16 mouse cellular contexts compared by ENCODE assay signal in the genomic region with DNA sequence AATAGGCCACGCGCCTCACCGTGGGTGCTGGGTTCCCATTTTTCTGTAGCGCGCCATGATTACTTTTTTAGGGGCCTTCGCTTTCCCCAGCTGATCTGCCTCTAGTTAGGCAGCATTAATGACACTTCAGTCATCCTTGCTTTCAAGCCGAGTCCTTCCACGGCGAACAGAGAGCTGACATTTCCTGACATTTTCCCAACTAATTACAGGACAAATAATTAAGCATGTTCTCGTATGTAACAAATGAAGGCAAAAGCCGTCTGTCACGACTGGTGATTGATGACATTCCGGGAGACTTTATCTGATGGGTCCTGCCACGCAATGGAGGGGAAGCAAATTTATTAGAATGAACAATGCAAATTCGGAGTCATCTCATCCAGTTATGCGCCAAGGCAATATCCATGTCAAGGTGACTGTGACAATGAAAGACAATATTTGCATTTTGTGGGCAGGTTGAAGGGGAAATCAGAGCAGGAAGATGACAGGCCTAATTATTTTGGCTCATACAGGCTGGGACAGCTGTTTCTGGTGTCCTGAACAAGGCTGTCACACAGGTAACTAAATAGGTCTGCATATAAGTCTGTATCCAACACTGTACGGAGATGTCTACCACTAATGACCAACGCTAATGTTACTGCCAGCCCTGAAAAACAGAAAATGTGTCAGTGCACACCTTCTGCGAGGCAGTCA.
DNase-seq lines count a peak whose midpoint lies in the region; ATAC-seq and TF ChIP-seq lines count a peak whose summit lies in the region.
"Had no signal": no experiment of that assay in that cellular context is flagged by ENCODE, and none has a peak within 500 bp of the region (broad histone marks: within the 10 kb centered on the region; RNA-seq: fewer than 3 reads in every experiment).

No protein-coding gene starts in this region.

- H3K4me3 ChIP-seq in heart, embryonic 10.5 days: no peak overlapping the region
- no peak overlapping the region for H3K4me3 ChIP-seq in lung, postnatal 0 days (ENCODE audit: low read depth, low read length)
- no peak overlapping the region for H3K4me3 ChIP-seq in hindbrain, embryonic 14.5 days (replicated peaks; ENCODE audit: low read length)
- H3K4me3 ChIP-seq in midbrain, postnatal 0 days (ENCODE audit: low read depth, low read length): no peak overlapping the region
- H3K4me3 ChIP-seq: intestine, embryonic 15.5 days; limb, embryonic 10.5 days had no signal

- H3K27me3 ChIP-seq in heart, embryonic 10.5 days (ENCODE audit: insufficient read depth, poor library complexity, severe bottlenecking): peaks cover 18% of the 10 kb centered on the region; the same call in 1 of the 2 replicates
- no peaks in the 10 kb centered on the region for H3K27me3 ChIP-seq in lung, postnatal 0 days (replicated peaks; ENCODE audit: insufficient read depth, low read length)
- H3K27me3 ChIP-seq in hindbrain, embryonic 14.5 days (ENCODE audit: control insufficient read depth, insufficient read depth, low read length): peaks cover 29% of the 10 kb centered on the region
- no peaks in the 10 kb centered on the region for H3K27me3 ChIP-seq in midbrain, postnatal 0 days (ENCODE audit: insufficient read depth, low read length)
- H3K27me3 ChIP-seq: CH12.LX had no signal

- intact Hi-C loops in heart, postnatal 10 days (cut with DNase I): no loop called here

- H3K27ac ChIP-seq in heart, embryonic 10.5 days: no peak overlapping the region
- H3K27ac ChIP-seq in lung, postnatal 0 days (ENCODE audit: low read length): no peak overlapping the region
- H3K27ac ChIP-seq in hindbrain, embryonic 14.5 days: peak overlapping the region; percentile 45; the same call in 1 of the 2 replicates
- H3K27ac ChIP-seq in midbrain, postnatal 0 days (ENCODE audit: low read depth, low read length): peak overlapping the region; percentile 65
- H3K27ac ChIP-seq: intestine, embryonic 15.5 days; limb, embryonic 10.5 days had no signal

- H3K9me3 ChIP-seq in heart, embryonic 10.5 days: no peaks in the 10 kb centered on the region
- H3K9me3 ChIP-seq in lung, postnatal 0 days (ENCODE audit: low read length): no peaks in the 10 kb centered on the region
- no peaks in the 10 kb centered on the region for H3K9me3 ChIP-seq in hindbrain, embryonic 14.5 days (ENCODE audit: control insufficient read depth, low read length)
- no peaks in the 10 kb centered on the region for H3K9me3 ChIP-seq in midbrain, postnatal 0 days (ENCODE audit: low read length)
- H3K9me3 ChIP-seq: intestine, embryonic 15.5 days; limb, embryonic 10.5 days had no signal

- ATAC-seq in lung, postnatal 0 days: no peak
- 0 out of 2 replicates have a peak, but pooled peaks have one; percentile 35 for ATAC-seq in hindbrain, embryonic 14.5 days (ENCODE audit: low FRiP score)
- ATAC-seq in midbrain, postnatal 0 days (ENCODE audit: low FRiP score): peak; percentile 70
- ATAC-seq: intestine, embryonic 15.5 days had no signal

- peaks cover 5% of the 10 kb centered on the region for H3K4me1 ChIP-seq in heart, embryonic 10.5 days
- H3K4me1 ChIP-seq in lung, postnatal 0 days (ENCODE audit: insufficient read depth, low read depth, low read length): 0 out of 2 replicates have a peak, but pooled peaks cover 5% of the 10 kb centered on the region
- H3K4me1 ChIP-seq in hindbrain, embryonic 14.5 days (replicated peaks; ENCODE audit: control insufficient read depth, insufficient read depth, low read length): peaks cover 40% of the 10 kb centered on the region
- peaks cover 11% of the 10 kb centered on the region; the same call in 1 of the 2 replicates for H3K4me1 ChIP-seq in midbrain, postnatal 0 days (ENCODE audit: insufficient read depth, low read length)

- no peaks in the 10 kb centered on the region for H3K36me3 ChIP-seq in heart, embryonic 10.5 days
- no peaks in the 10 kb centered on the region for H3K36me3 ChIP-seq in lung, postnatal 0 days (ENCODE audit: insufficient read depth, low read length)
- no peaks in the 10 kb centered on the region for H3K36me3 ChIP-seq in hindbrain, embryonic 14.5 days (replicated peaks; ENCODE audit: control insufficient read depth, insufficient read depth)
- H3K36me3 ChIP-seq in midbrain, postnatal 0 days (ENCODE audit: insufficient read depth, low read length): no peaks in the 10 kb centered on the region
- H3K36me3 ChIP-seq: intestine, embryonic 15.5 days; limb, embryonic 10.5 days had no signal

- no peak for TF ChIP-seq EP300 in lung, postnatal 0 days (IDR thresholded peaks at IDR 0.05)

- 83% methylated on average over 19 of the region's 19 CpGs for WGBS in heart, embryonic 10.5 days
- 60% methylated on average over 19 of the region's 19 CpGs for WGBS in lung, postnatal 0 days
- WGBS in hindbrain, embryonic 14.5 days: 32% methylated on average over 19 of the region's 19 CpGs
- 52% methylated on average over 19 of the region's 19 CpGs for WGBS in midbrain, postnatal 0 days

- peak; percentile 30 for DNase-seq in heart, embryonic 10.5 days (ENCODE audit: low spot score)
- no peak for DNase-seq in heart, postnatal 10 days
- no peak for DNase-seq in lung, postnatal 0 days (ENCODE audit: low spot score)
- no peak for DNase-seq in lung, postnatal 14 days
- no peak for DNase-seq in hindbrain, embryonic 14.5 days (ENCODE audit: low spot score)
- no peak for DNase-seq in midbrain, postnatal 0 days (ENCODE audit: low spot score)
- no peak for DNase-seq in spleen, postnatal 36 days (ENCODE audit: low spot score in 2 of 2)
- no peak for DNase-seq in left cerebral cortex, adult 11 months (ENCODE audit: low spot score)
- DNase-seq: adrenal gland, adult 2 months; gastrocnemius, postnatal 10 days; heart, postnatal 14 days; thymus, postnatal 36 days had no signal

- H3K9ac ChIP-seq in lung, postnatal 0 days (replicated peaks; ENCODE audit: low read depth): no peak overlapping the region
- H3K9ac ChIP-seq in hindbrain, embryonic 14.5 days: no peak overlapping the region
- no peak overlapping the region for H3K9ac ChIP-seq in midbrain, postnatal 0 days (replicated peaks; ENCODE audit: low read length, poor library complexity, severe bottlenecking)
- H3K9ac ChIP-seq: intestine, embryonic 15.5 days had no signal

- no peak for TF ChIP-seq CTCF in lung, postnatal 0 days (IDR thresholded peaks at IDR 0.05)
- no peak for TF ChIP-seq CTCF in midbrain, postnatal 0 days (IDR thresholded peaks at IDR 0.05)

- H3K4me2 ChIP-seq in lung, postnatal 0 days (replicated peaks; ENCODE audit: low read depth, low read length): peak overlapping the region; percentile 58; the same call in 1 of the 2 replicates
- H3K4me2 ChIP-seq in hindbrain, embryonic 14.5 days (replicated peaks): peak overlapping the region; percentile 42
- peak overlapping the region; percentile 39 for H3K4me2 ChIP-seq in midbrain, postnatal 0 days (ENCODE audit: low read depth, low read length, poor library complexity, severe bottlenecking)
- H3K4me2 ChIP-seq: intestine, embryonic 15.5 days; liver, embryonic 11.5 days had no signal

Comparison
In these comparisons a context has a peak if more than half of its experiments do, and no peak if none do; other contexts are left out.
1. H3K27ac ChIP-seq: peak in hindbrain, embryonic 14.5 days (single experiment) and midbrain, postnatal 0 days (single experiment); none in heart, embryonic 10.5 days (single experiment) and lung, postnatal 0 days (single experiment).
2. Peak in every context shown above with its lines, with median percentiles within 50 percentile points of each other: H3K4me2 ChIP-seq.